Comparison of ENCODE assay signal across 8 mouse cellular contexts in the genomic region with DNA sequence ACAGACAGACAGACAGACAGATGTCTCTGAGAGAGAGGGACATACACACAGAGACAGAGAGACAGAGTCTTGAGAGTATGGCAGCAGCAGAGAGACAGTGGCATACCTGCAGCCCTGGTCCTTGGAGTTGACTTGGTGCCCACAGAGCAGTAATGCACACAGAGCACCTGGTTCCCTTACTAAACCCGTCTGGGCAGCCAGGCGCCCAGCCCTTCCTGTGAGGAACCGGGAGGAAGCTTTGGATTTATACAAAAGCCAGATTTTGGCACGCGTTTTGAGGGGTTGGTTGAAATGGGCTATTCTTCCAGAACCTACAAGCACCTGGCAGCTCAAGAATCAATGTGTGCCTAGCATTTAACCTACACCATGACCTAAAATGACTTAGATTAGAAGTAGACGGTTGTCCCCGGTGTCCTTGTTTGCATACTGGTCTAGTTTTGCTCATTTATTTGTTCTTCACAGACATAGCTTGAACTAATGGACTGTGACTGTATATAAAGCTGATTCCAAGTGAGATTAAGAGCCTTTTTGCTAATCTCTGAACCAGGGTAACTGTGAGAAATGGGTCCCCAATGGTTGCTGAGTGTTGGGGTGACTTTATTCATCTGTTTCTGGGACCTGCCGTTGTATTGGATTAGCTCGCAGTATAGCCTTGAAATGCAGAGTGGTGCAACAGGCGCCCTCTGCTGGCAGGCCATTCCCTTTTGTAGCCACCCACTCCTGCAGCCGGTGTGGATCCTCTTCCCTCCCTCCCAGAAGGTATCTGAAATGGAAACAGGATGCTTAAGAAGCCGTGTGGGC.
DNase-seq lines count a peak whose midpoint lies in the region; ATAC-seq and TF ChIP-seq lines count a peak whose summit lies in the region.

No protein-coding gene starts in this region.

- H3K9me3 ChIP-seq in G1E (replicated peaks) = no peaks in the 10 kb centered on the region
- H3K9me3 ChIP-seq in forebrain, embryonic 16.5 days (ENCODE audit: control insufficient read depth, low read length) = no peaks in the 10 kb centered on the region
- H3K9me3 ChIP-seq in lung, embryonic 16.5 days (ENCODE audit: control insufficient read depth, low read length) = no peaks in the 10 kb centered on the region

- no peak overlapping the region for H3K4me2 ChIP-seq in forebrain, embryonic 16.5 days (ENCODE audit: low read length)
- H3K4me2 ChIP-seq in lung, embryonic 16.5 days (ENCODE audit: low read depth, low read length) = peak overlapping the region; percentile 19; the same call in 1 of the 2 replicates

- H3K27ac ChIP-seq in forebrain, embryonic 16.5 days (ENCODE audit: low read length) = no peak overlapping the region
- peak overlapping the region; percentile 71 for H3K27ac ChIP-seq in lung, embryonic 16.5 days (ENCODE audit: low read length)

- 34% methylated on average over 12 of the region's 12 CpGs for WGBS in forebrain, embryonic 16.5 days
- WGBS in lung, embryonic 16.5 days = 14% methylated on average over 12 of the region's 12 CpGs

- peak; percentile 86 for TF ChIP-seq CTCF in G1E (IDR thresholded peaks at IDR 0.05; ENCODE audit: low read depth, low read length)

- H3K4me3 ChIP-seq in G1E (ENCODE audit: low read depth, low read length) = no peak overlapping the region
- no peak overlapping the region for H3K4me3 ChIP-seq in forebrain, embryonic 16.5 days (replicated peaks; ENCODE audit: low read length)
- no peak overlapping the region for H3K4me3 ChIP-seq in lung, embryonic 16.5 days (ENCODE audit: low read length)

- peaks cover 35% of the 10 kb centered on the region for H3K4me1 ChIP-seq in G1E (ENCODE audit: insufficient read depth, low read depth, low read length)
- peaks cover 7% of the 10 kb centered on the region for H3K4me1 ChIP-seq in forebrain, embryonic 16.5 days (replicated peaks; ENCODE audit: control insufficient read depth, insufficient read depth, low read length)
- peaks cover 52% of the 10 kb centered on the region for H3K4me1 ChIP-seq in lung, embryonic 16.5 days (replicated peaks; ENCODE audit: control insufficient read depth, insufficient read depth, low read length)

- intact Hi-C loops in heart, postnatal 36 days (cut with DNase I) = loop anchor here (1.0 to 10.0 kb wide), 8 partner anchors 24 to 358 kb away; partner anchors contain the start of gene Metap1d

- no peaks in the 10 kb centered on the region for H3K36me3 ChIP-seq in G1E (replicated peaks)
- H3K36me3 ChIP-seq in forebrain, embryonic 16.5 days (ENCODE audit: control insufficient read depth, insufficient read depth) = no peaks in the 10 kb centered on the region
- H3K36me3 ChIP-seq in lung, embryonic 16.5 days (ENCODE audit: control insufficient read depth, insufficient read depth, low read length) = no peaks in the 10 kb centered on the region

- H3K27me3 ChIP-seq in G1E (ENCODE audit: insufficient read depth, low read length) = peaks cover 19% of the 10 kb centered on the region
- H3K27me3 ChIP-seq in forebrain, embryonic 16.5 days (replicated peaks; ENCODE audit: control insufficient read depth, insufficient read depth, low read length) = no peaks in the 10 kb centered on the region
- no peaks in the 10 kb centered on the region for H3K27me3 ChIP-seq in lung, embryonic 16.5 days (ENCODE audit: control insufficient read depth, insufficient read depth, low read depth, low read length)

- no peak for ATAC-seq in G1E (ENCODE audit: extremely low read depth, insufficient number of reproducible peaks, low FRiP score, poor library complexity, severe bottlenecking)
- peak; percentile 67 for ATAC-seq in cerebellum, adult (ENCODE audit: insufficient number of reproducible peaks, low FRiP score, low TSS enrichment)
- ATAC-seq in forebrain, embryonic 16.5 days = peak; percentile 86
- ATAC-seq in lung, embryonic 16.5 days (ENCODE audit: low read depth) = peak; percentile 78

- no peak overlapping the region for H3K9ac ChIP-seq in forebrain, embryonic 16.5 days (replicated peaks; ENCODE audit: low read depth, low read length)
- peak overlapping the region; percentile 33; the same call in 1 of the 2 replicates for H3K9ac ChIP-seq in lung, embryonic 16.5 days (ENCODE audit: low read length)

- peak; percentile 52 for DNase-seq in G1E (ENCODE audit: low spot score)
- DNase-seq in heart, postnatal 36 days = peak; percentile 87 to 90
- peak; percentile 85 to 97 for DNase-seq in layer of hippocampus, adult 18-20 months (ENCODE audit: low spot score in 2 of 2)
- peak; percentile 74 for DNase-seq in ovary, postnatal 14 days (ENCODE audit: low spot score)
- peak; percentile 86 for DNase-seq in thymus, postnatal 0 days (ENCODE audit: low spot score)
